Mouse (Mus musculus) intestine, embryonic 15.5 days (tissue): ENCODE results near the gene Tnnc1. TPM values are rescaled to one million over a fixed set of nuclear protein-coding genes. Genes with fewer than 3 reads are reported as not detected.

ENCODE experiments used
- ATAC-seq: fragments of 200-750 bp; cut with Nextera tagmentation; 2 replicates; pipeline ENCODE4 v1.8.0; 2017; ENCODE audit warnings: moderate TSS enrichment, moderate library complexity
- H3K27ac ChIP-seq: fragments of 300-500 bp; sonication (generic); 2 replicates; pipeline ENCODE4 v1.5.1; 2015; ENCODE audit warnings: mild to moderate bottlenecking, inconsistent platforms
- H3K27me3 ChIP-seq: fragments of 300-500 bp; sonication (generic); replicated peaks from 2 replicates; pipeline ENCODE4 v1.6.1; 2015; ENCODE audit warnings: inconsistent platforms
- H3K36me3 ChIP-seq: fragments of 300-500 bp; sonication (generic); 2 replicates; pipeline ENCODE4 v1.6.1; 2015; ENCODE audit warnings: inconsistent platforms
- H3K4me1 ChIP-seq: fragments of 300-500 bp; sonication (generic); replicated peaks from 2 replicates; pipeline ENCODE4 v1.6.1; 2015; ENCODE audit warnings: inconsistent platforms
- H3K4me2 ChIP-seq: fragments of 300-500 bp; sonication (generic); replicated peaks from 2 replicates; pipeline ENCODE4 v1.6.1; 2015; ENCODE audit warnings: mild to moderate bottlenecking, inconsistent platforms
- H3K4me3 ChIP-seq: fragments of 300-500 bp; sonication (generic); replicated peaks from 2 replicates; pipeline ENCODE4 v1.5.1; 2015; ENCODE audit warnings: inconsistent platforms
- H3K9ac ChIP-seq: fragments of 300-500 bp; sonication (generic); 2 replicates; pipeline ENCODE4 v1.6.1; 2015; ENCODE audit warnings: inconsistent platforms
- H3K9me3 ChIP-seq: fragments of 300-500 bp; sonication (generic); 2 replicates; pipeline ENCODE4 v1.6.1; 2016; ENCODE audit warnings: inconsistent platforms
- WGBS: fragments of 180-500 bp; shearing (Covaris S2); methylation state at CpG from one replicate; pipeline ENCODE4 v1.1.7; 2015; 5-methylcytosine and 5-hydroxymethylcytosine counted together
- polyA plus RNA-seq: library from polyadenylated mRNA; unstranded; fragments of >200 nt; fragmentation: Nextera tagmentation; extraction: Ambion mirVana; gene quantifications from 2 replicates; pipeline ENCODE4 v1.2.1, GENCODE M21; 2015

Tnnc1 gene
- polyA plus RNA-seq, 1 experiment from 2014 or later, result 6.4 TPM

- H3K9me3 ChIP-seq, result no peaks in the 10 kb centered on the region
- H3K4me2 ChIP-seq, result no peak overlapping the region
- H3K4me1 ChIP-seq, result peaks cover 17% of the 10 kb centered on the region; the same call in 1 of the 2 replicates
- H3K36me3 ChIP-seq, result no peaks in the 10 kb centered on the region
- ATAC-seq, result peak; percentile 84
- WGBS, result 47% methylated on average over 4 of the region's 4 CpGs
- H3K4me3 ChIP-seq, result no peak overlapping the region
- no peak overlapping the region for H3K9ac ChIP-seq
- H3K27me3 ChIP-seq, result no peaks in the 10 kb centered on the region
- H3K27ac ChIP-seq, result peak overlapping the region; percentile 37
Measured at GRCm38 (mm10) chr14:31226978-31227377, 18.9 kb downstream of the Tnnc1 start.

- Histone ChIP-seq H3K4me2 (no peak overlapping the region), H3K27me3 (no peaks in the 10 kb centered on the region), H3K4me1 (peaks cover 16% of the 10 kb centered on the region; the same call in 1 of the 2 replicates), H3K9me3 (no peaks in the 10 kb centered on the region), H3K36me3 (no peaks in the 10 kb centered on the region), H3K4me3 (no peak overlapping the region), H3K27ac (no peak overlapping the region), H3K9ac (no peak overlapping the region)
- ATAC-seq, result no peak
- WGBS, result 58% methylated on average over 6 of the region's 6 CpGs
Measured at GRCm38 (mm10) chr14:31228234-31228633, 20.1 kb downstream of the Tnnc1 start.

DNA sequence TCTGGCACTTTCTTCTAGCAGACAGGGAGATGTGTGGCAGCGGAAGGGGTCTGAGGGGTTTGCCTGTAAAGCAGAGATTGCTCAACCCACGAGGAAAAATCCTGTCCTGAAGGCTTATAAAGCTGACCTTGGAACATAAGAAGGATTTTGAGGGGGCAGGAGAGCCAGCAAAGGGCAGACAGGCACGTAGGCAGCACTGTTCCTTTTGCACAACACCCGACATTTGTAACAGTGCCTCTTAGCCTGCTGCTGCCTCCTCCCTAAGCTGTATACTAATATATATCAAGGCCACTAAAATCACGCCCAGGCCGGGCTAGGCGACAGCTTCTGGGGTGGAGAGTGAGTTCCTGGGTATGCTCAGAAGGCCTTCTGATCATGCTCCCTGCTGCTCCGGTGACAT is 22.3 kb downstream of the Tnnc1 start:
- Histone ChIP-seq H3K36me3 (no peaks in the 10 kb centered on the region), H3K27me3 (no peaks in the 10 kb centered on the region), H3K9ac (no peak overlapping the region), H3K27ac (no peak overlapping the region), H3K9me3 (no peaks in the 10 kb centered on the region), H3K4me3 (no peak overlapping the region), H3K4me1 (0 out of 2 replicates have a peak, but pooled peaks cover 10% of the 10 kb centered on the region), H3K4me2 (no peak overlapping the region)
- no peak for ATAC-seq
- 62% methylated on average over 8 of the region's 8 CpGs for WGBS

DNA sequence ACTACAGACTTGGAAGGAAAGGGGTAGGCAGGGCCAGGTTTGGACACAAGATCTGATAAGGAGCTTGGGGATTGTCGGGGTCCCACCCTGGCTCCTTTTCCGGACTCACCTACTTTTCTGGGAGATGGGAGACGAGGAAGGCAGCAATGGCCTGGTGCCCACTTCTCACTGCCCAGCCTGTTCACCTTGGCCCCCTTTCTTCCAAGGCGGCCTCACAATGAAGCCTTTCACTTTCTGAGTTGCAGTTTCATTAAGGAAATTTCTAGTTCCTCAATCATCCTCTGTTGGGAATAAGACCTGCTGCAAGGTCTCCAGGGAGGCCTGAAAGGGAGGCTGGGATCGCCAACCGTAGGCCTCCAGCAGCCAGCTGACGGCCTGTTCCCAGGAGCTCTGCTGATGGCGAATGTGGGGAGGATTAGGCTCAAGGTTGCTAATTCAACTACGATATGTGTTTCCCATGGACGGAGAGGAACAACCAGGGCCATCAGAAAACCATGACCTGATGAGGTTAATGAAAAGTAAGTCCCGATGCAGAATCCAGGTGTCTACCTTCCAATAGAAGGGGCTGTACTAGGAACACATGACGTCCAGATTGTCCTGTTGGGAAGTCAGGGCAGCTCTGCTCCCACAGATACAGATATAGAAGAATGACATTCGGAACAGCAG is 24.4 kb downstream of the Tnnc1 start:
- H3K27me3 ChIP-seq, result no peaks in the 10 kb centered on the region
- no peak overlapping the region for H3K27ac ChIP-seq
- 79% methylated on average over 13 of the region's 13 CpGs for WGBS
- no peaks in the 10 kb centered on the region for H3K9me3 ChIP-seq
- H3K36me3 ChIP-seq, result no peaks in the 10 kb centered on the region
- H3K4me1 ChIP-seq, result 0 out of 2 replicates have a peak, but pooled peaks cover 2% of the 10 kb centered on the region
- H3K4me2 ChIP-seq, result no peak overlapping the region
- H3K9ac ChIP-seq, result no peak overlapping the region
- no peak overlapping the region for H3K4me3 ChIP-seq
- no peak for ATAC-seq

- Histone ChIP-seq H3K4me1 (0 out of 2 replicates have a peak, but pooled peaks cover under 1% of the 10 kb centered on the region), H3K4me3 (no peak overlapping the region), H3K9me3 (no peaks in the 10 kb centered on the region), H3K27ac (no peak overlapping the region), H3K36me3 (no peaks in the 10 kb centered on the region), H3K4me2 (no peak overlapping the region), H3K27me3 (no peaks in the 10 kb centered on the region), H3K9ac (no peak overlapping the region)
- 75% methylated on average over 14 of the region's 14 CpGs for WGBS
- ATAC-seq, result peak; percentile 18; the same call in 1 of the 2 replicates
Measured at GRCm38 (mm10) chr14:31233070-31233995, 25.2 kb downstream of the Tnnc1 start.

DNA sequence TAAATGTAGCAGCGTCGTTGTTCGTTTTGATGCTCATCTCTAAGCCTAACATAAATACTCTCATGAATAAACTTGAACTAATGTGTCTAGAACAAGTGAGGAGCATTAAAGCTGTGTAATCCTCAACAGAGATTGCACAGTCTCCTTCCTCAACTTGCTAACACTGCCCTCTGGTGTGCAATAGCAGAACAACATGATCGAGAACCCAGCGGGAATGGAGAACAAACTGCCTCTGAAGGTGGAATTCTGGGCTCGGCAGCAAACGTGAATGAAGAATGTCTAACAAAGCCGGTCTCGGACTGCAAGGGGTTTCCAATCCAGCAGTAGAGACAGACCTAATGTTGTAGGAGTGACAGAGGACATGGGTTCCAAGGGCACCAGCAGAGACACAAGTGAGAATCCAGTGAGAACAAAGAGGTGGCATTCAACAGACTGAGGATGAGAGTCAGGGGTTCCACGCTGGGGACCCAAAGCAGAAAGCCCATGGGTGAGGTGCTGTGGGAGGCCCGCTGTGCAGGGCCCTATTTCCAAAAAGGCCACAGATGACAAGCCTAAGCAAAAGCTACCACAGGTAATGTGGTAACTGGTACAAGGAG is 26.0 kb downstream of the Tnnc1 start:
- H3K9ac ChIP-seq, result no peak overlapping the region
- no peak overlapping the region for H3K27ac ChIP-seq
- WGBS, result 15% methylated on average over 11 of the region's 11 CpGs
- no peaks in the 10 kb centered on the region for H3K36me3 ChIP-seq
- H3K4me1 ChIP-seq, result no peaks in the 10 kb centered on the region
- no peak overlapping the region for H3K4me3 ChIP-seq
- peak; percentile 72 for ATAC-seq
- no peak overlapping the region for H3K4me2 ChIP-seq
- no peaks in the 10 kb centered on the region for H3K27me3 ChIP-seq
- H3K9me3 ChIP-seq, result no peaks in the 10 kb centered on the region

GRCm38 (mm10) chr14:31237101-31237882 is 29.2 kb downstream of the Tnnc1 start:
- Histone ChIP-seq H3K27me3 (no peaks in the 10 kb centered on the region), H3K4me2 (no peak overlapping the region), H3K36me3 (no peaks in the 10 kb centered on the region), H3K9ac (no peak overlapping the region), H3K27ac (no peak overlapping the region), H3K4me3 (no peak overlapping the region), H3K9me3 (no peaks in the 10 kb centered on the region), H3K4me1 (no peaks in the 10 kb centered on the region)
- ATAC-seq, result no peak
- WGBS, result 76% methylated on average over 7 of the region's 7 CpGs

GRCm38 (mm10) chr14:31240528-31240927 is 32.4 kb downstream of the Tnnc1 start:
- Histone ChIP-seq H3K36me3 (no peaks in the 10 kb centered on the region), H3K4me2 (no peak overlapping the region), H3K4me1 (no peaks in the 10 kb centered on the region), H3K27me3 (no peaks in the 10 kb centered on the region), H3K4me3 (no peak overlapping the region), H3K9ac (no peak overlapping the region), H3K9me3 (no peaks in the 10 kb centered on the region), H3K27ac (no peak overlapping the region)
- 74% methylated on average over 3 of the region's 3 CpGs for WGBS
- ATAC-seq, result no peak

DNA sequence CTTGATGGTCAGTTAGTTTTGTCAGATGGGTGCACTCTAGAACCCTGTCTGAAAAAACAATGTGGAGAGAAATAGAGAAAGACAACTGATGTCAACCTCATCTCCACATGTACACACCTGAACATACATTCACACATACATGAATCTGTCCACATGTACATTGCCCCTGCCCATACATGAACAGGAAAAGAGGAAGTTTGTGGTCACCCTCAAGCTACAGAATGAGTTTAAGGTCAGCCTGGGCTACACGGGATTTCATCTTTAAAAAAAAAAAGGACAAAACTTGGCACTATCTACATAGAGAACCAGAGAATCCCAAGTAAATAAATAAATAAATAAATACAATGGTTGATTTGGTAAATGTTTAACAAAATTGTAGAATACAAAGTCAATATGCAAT is 36.7 kb downstream of the Tnnc1 start:
- Histone ChIP-seq H3K27ac (no peak overlapping the region), H3K9ac (no peak overlapping the region), H3K4me1 (no peaks in the 10 kb centered on the region), H3K4me2 (no peak overlapping the region), H3K27me3 (no peaks in the 10 kb centered on the region), H3K9me3 (no peaks in the 10 kb centered on the region), H3K4me3 (no peak overlapping the region), H3K36me3 (no peaks in the 10 kb centered on the region)
- 75% methylated on average over 1 of the region's 1 CpGs for WGBS
- no peak for ATAC-seq

GRCm38 (mm10) chr14:31245946-31246345 is 37.8 kb downstream of the Tnnc1 start:
- Histone ChIP-seq H3K9ac (no peak overlapping the region), H3K4me3 (no peak overlapping the region), H3K4me2 (no peak overlapping the region), H3K27ac (no peak overlapping the region), H3K36me3 (no peaks in the 10 kb centered on the region), H3K4me1 (0 out of 2 replicates have a peak, but pooled peaks cover 5% of the 10 kb centered on the region), H3K9me3 (no peaks in the 10 kb centered on the region), H3K27me3 (no peaks in the 10 kb centered on the region)
- no peak for ATAC-seq
- 88% methylated on average over 1 of the region's 1 CpGs for WGBS

DNA sequence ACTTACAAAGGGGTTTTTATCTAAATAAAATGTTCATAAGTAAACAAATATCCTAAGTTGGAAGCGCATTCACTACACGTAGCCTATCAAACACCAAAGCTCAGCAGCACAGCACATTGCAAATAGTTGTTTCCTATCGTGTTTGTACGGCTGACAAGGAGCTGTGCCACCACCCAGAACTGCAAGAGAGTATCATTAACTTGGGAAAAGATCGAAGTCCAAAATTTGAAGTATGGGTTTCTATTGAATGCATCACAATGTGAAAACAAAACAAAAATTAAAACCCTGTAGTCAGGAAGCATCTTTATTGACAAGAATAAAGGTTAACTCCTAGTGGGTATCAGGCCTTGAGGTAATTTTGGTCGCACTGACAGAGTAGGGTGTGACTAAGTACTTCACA is 40.3 kb downstream of the Tnnc1 start:
- Histone ChIP-seq H3K27ac (no peak overlapping the region), H3K36me3 (0 out of 2 replicates have a peak, but pooled peaks cover 2% of the 10 kb centered on the region), H3K4me2 (no peak overlapping the region), H3K4me3 (no peak overlapping the region), H3K9ac (no peak overlapping the region), H3K9me3 (no peaks in the 10 kb centered on the region), H3K27me3 (no peaks in the 10 kb centered on the region), H3K4me1 (peaks cover 12% of the 10 kb centered on the region)
- WGBS, result 84% methylated on average over 6 of the region's 6 CpGs
- no peak for ATAC-seq
